Mouse (Mus musculus) layer of hippocampus, adult 2 months (tissue): ENCODE data around the gene Msi2. TPM values are rescaled to one million over a fixed set of nuclear protein-coding genes. Genes with fewer than 3 reads are reported as not detected.
A peak's percentile ranks its signal among the peaks of the same experiment; 100 is the strongest.

Source experiments
- DNase-seq, 2 experiments: peaks; one replicate each; pipeline ENCODE4 v3.0.0; 2022; ENCODE audit warnings: low spot score in 2 of 2
- H3K27ac ChIP-seq: fragments of 200-600 bp; 2 replicates; pipeline ENCODE4 v1.8.1; 2022
- H3K4me3 ChIP-seq: fragments of 200-600 bp; 2 replicates; pipeline ENCODE4 v1.8.1; 2022; ENCODE audit warnings: mild to moderate bottlenecking
- CTCF ChIP-seq: fragments of 200-600 bp; conservative IDR thresholded peaks from 2 replicates; pipeline ENCODE4 v1.8.1; 2022; ENCODE audit warnings: antibody characterized with exemption, mild to moderate bottlenecking, moderate library complexity
- total RNA-seq, 2 experiments: library from RNA; stranded (reverse); gene quantifications; 2 replicates each; pipeline ENCODE4 v1.2.3; 2021

The Msi2 gene
- total RNA-seq, 2 experiments from 2014 or later: 103 to 114 TPM

- DNase-seq: no peak
- H3K27ac ChIP-seq: no peak overlapping the region
- no peak overlapping the region for H3K4me3 ChIP-seq
- TF ChIP-seq CTCF: no peak
These were observed 335.9 kb downstream of the Msi2 start for GRCm38 (mm10) chr11:88382449-88382848.

- TF ChIP-seq CTCF: no peak
- Histone ChIP-seq H3K4me3 (no peak overlapping the region), H3K27ac (no peak overlapping the region)
- no peak for DNase-seq
These were observed 337.0 kb downstream of the Msi2 start for GRCm38 (mm10) chr11:88381145-88381909.

GRCm38 (mm10) chr11:88379635-88380034, 338.7 kb downstream of the Msi2 start:
- Histone ChIP-seq H3K4me3 (no peak overlapping the region), H3K27ac (no peak overlapping the region)
- TF ChIP-seq CTCF: no peak
- no peak for DNase-seq

GRCm38 (mm10) chr11:88378686-88379339, 339.5 kb downstream of the Msi2 start:
- TF ChIP-seq CTCF: no peak
- H3K4me3 ChIP-seq: no peak overlapping the region
- peak; percentile 23 to 38 for DNase-seq
- no peak overlapping the region for H3K27ac ChIP-seq

- no peak overlapping the region for H3K27ac ChIP-seq
- TF ChIP-seq CTCF: no peak
- no peak overlapping the region for H3K4me3 ChIP-seq
- peak; percentile 20 to 51 for DNase-seq
These were observed 345.7 kb downstream of the Msi2 start for GRCm38 (mm10) chr11:88372589-88372988.

- H3K4me3 ChIP-seq: no peak overlapping the region
- no peak for DNase-seq
- TF ChIP-seq CTCF: no peak
- H3K27ac ChIP-seq: no peak overlapping the region
These were observed 348.4 kb downstream of the Msi2 start for GRCm38 (mm10) chr11:88369898-88370297.

GRCm38 (mm10) chr11:88367501-88367900, 350.8 kb downstream of the Msi2 start:
- Histone ChIP-seq H3K4me3 (no peak overlapping the region), H3K27ac (no peak overlapping the region)
- DNase-seq: no peak
- TF ChIP-seq CTCF: no peak

GRCm38 (mm10) chr11:88365914-88366540, 352.3 kb downstream of the Msi2 start:
- no peak for TF ChIP-seq CTCF
- Histone ChIP-seq H3K4me3 (no peak overlapping the region), H3K27ac (no peak overlapping the region)
- no peak for DNase-seq

- no peak for TF ChIP-seq CTCF
- Histone ChIP-seq H3K27ac (no peak overlapping the region), H3K4me3 (no peak overlapping the region)
- DNase-seq: no peak
These were observed 354.1 kb downstream of the Msi2 start for GRCm38 (mm10) chr11:88364231-88364630.

- Histone ChIP-seq H3K27ac (no peak overlapping the region), H3K4me3 (no peak overlapping the region)
- no peak for TF ChIP-seq CTCF
- DNase-seq: no peak
These were observed 354.8 kb downstream of the Msi2 start for GRCm38 (mm10) chr11:88363481-88363880.

GRCm38 (mm10) chr11:88359736-88360135, 358.6 kb downstream of the Msi2 start:
- no peak for TF ChIP-seq CTCF
- H3K27ac ChIP-seq: no peak overlapping the region
- DNase-seq: no peak

GRCm38 (mm10) chr11:88357325-88357724, 361.0 kb downstream of the Msi2 start:
- H3K4me3 ChIP-seq: peak overlapping the region; percentile 16; the same call in 1 of the 2 replicates
- peak overlapping the region; percentile 68 for H3K27ac ChIP-seq
- TF ChIP-seq CTCF: no peak
- DNase-seq: no peak

More at GRCm38 (mm10) chr11:88359736-88360135, 358.6 kb downstream of the Msi2 start:
- H3K4me3 ChIP-seq: no peak overlapping the region

- Histone ChIP-seq H3K27ac (peak overlapping the region; percentile 78), H3K4me3 (peak overlapping the region; percentile 16; the same call in 1 of the 2 replicates)
- peak; percentile 78 to 90 for DNase-seq
- no peak for TF ChIP-seq CTCF
These were observed 361.6 kb downstream of the Msi2 start for GRCm38 (mm10) chr11:88356598-88357290.
